Mouse (Mus musculus): ENCODE measurements at regions not wholly inside any gene's neighbourhood (a gene's known extent, or its start where the extent isn't known, plus 50 kb on each side); places are given as distances from the start of the nearest gene placed in this dataset.

GRCm38 (mm10) chr1:186572651-186573050 lies 133.1 kb downstream of the Tgfb2 start:
- no peak overlapping the region for H3K4me3 ChIP-seq (ENCODE audit: control insufficient read depth in 1 of 2, insufficient read depth in 1 of 2, low read depth in 2 of 2, low read length in 2 of 2)

GRCm38 (mm10) chr1:186572092-186572491 lies 133.7 kb downstream of the Tgfb2 start:
- H3K79me2 ChIP-seq (ENCODE audit: control insufficient read depth, insufficient read depth, low read length, poor library complexity) = no peaks in the 10 kb centered on the region
- H3K9me3 ChIP-seq (replicated peaks; ENCODE audit: insufficient read depth, low read length) = no peaks in the 10 kb centered on the region
- H3K36me3 ChIP-seq (ENCODE audit: control insufficient read depth in 1 of 2, insufficient read depth in 2 of 2, low read length in 2 of 2) = no peaks in the 10 kb centered on the region
- DNase-seq (ENCODE audit: low read depth, low spot score) = no peak
- no peak overlapping the region for H3K9ac ChIP-seq (ENCODE audit: control insufficient read depth, low read depth, low read length, poor library complexity, severe bottlenecking)
- H3K4me3 ChIP-seq (ENCODE audit: control insufficient read depth in 1 of 2, insufficient read depth in 1 of 2, low read depth in 2 of 2, low read length in 2 of 2) = no peak overlapping the region
- no peak for TF ChIP-seq MXI1 (IDR thresholded peaks at IDR 0.05; ENCODE audit: low read depth, low read length)
- no peak for TF ChIP-seq TCF12 (IDR thresholded peaks at IDR 0.05; ENCODE audit: low read depth, low read length)
- no peak for TF ChIP-seq USF2 (IDR thresholded peaks at IDR 0.05; ENCODE audit: borderline replicate concordance in 1 of 2, insufficient read depth in 1 of 2, low read depth in 1 of 2, low read length in 2 of 2)
- TF ChIP-seq SIN3A (IDR thresholded peaks at IDR 0.05; ENCODE audit: low read length) = no peak
- no peak for TF ChIP-seq KAT2A (conservative IDR thresholded peaks at IDR 0.05; ENCODE audit: low read depth, low read length)
- TF ChIP-seq GATA1 (IDR thresholded peaks at IDR 0.05; ENCODE audit: low read depth, low read length) = no peak
- TF ChIP-seq UBTF (IDR thresholded peaks at IDR 0.05; ENCODE audit: borderline replicate concordance, insufficient read depth, low read depth, low read length) = no peak
- TF ChIP-seq RAD21 (IDR thresholded peaks at IDR 0.05; ENCODE audit: low read depth, low read length) = no peak
- H3K27me3 ChIP-seq (ENCODE audit: control insufficient read depth in 1 of 2, insufficient read depth in 2 of 2, low read length in 2 of 2) = no peaks in the 10 kb centered on the region
- no peak overlapping the region for H3K27ac ChIP-seq (ENCODE audit: control insufficient read depth, low read depth, low read length)
- no peaks in the 10 kb centered on the region for H3K4me1 ChIP-seq (ENCODE audit: control insufficient read depth in 1 of 2, insufficient read depth in 2 of 2, low read length in 2 of 2)

More at GRCm38 (mm10) chr1:186572651-186573050, 133.1 kb downstream of the Tgfb2 start:
- Histone ChIP-seq H3K27ac (ENCODE audit: control insufficient read depth, low read depth, low read length) (no peak overlapping the region), H3K36me3 (ENCODE audit: control insufficient read depth in 1 of 2, insufficient read depth in 2 of 2, low read length in 2 of 2) (no peaks in the 10 kb centered on the region), H3K79me2 (ENCODE audit: control insufficient read depth, insufficient read depth, low read length, poor library complexity) (no peaks in the 10 kb centered on the region), H3K4me1 (ENCODE audit: control insufficient read depth in 1 of 2, insufficient read depth in 2 of 2, low read length in 2 of 2) (no peaks in the 10 kb centered on the region), H3K9ac (ENCODE audit: control insufficient read depth, low read depth, low read length, poor library complexity, severe bottlenecking) (no peak overlapping the region), H3K27me3 (ENCODE audit: control insufficient read depth in 1 of 2, insufficient read depth in 2 of 2, low read length in 2 of 2) (no peaks in the 10 kb centered on the region), H3K9me3 (replicated peaks; ENCODE audit: insufficient read depth, low read length) (no peaks in the 10 kb centered on the region)
- DNase-seq (ENCODE audit: low read depth, low spot score) = no peak
- TF ChIP-seq NRF1 (IDR thresholded peaks at IDR 0.05; ENCODE audit: insufficient read depth, low read depth, low read length, poor library complexity, severe bottlenecking) (no peak), ELF1 (IDR thresholded peaks at IDR 0.05; ENCODE audit: low read depth, low read length) (no peak), MAFK (IDR thresholded peaks at IDR 0.05; ENCODE audit: borderline replicate concordance, low read depth, low read length) (no peak), ZNF384 (IDR thresholded peaks at IDR 0.05; ENCODE audit: low read depth, low read length) (no peak), CTCF (IDR thresholded peaks at IDR 0.05 in 2 of 3, conservative IDR thresholded peaks at IDR 0.05 in 1 of 3; ENCODE audit: control insufficient read depth in 1 of 3, insufficient read depth in 1 of 3, low read depth in 2 of 3, low read length in 3 of 3, poor library complexity in 1 of 3, severe bottlenecking in 1 of 3) (no peak), TAL1 (IDR thresholded peaks at IDR 0.05; ENCODE audit: low read length) (no peak), POLR2A (IDR thresholded peaks at IDR 0.05; ENCODE audit: control insufficient read depth in 1 of 2, insufficient read depth in 1 of 2, low read depth in 1 of 2, low read length in 2 of 2, poor library complexity in 1 of 2) (no peak), SMC3 (IDR thresholded peaks at IDR 0.05; ENCODE audit: low read depth, low read length) (no peak), MAX (IDR thresholded peaks at IDR 0.05; ENCODE audit: low read length) (no peak), MAZ (IDR thresholded peaks at IDR 0.05; ENCODE audit: low read depth, low read length) (no peak), SIN3A (IDR thresholded peaks at IDR 0.05; ENCODE audit: low read length) (no peak), HCFC1 (IDR thresholded peaks at IDR 0.05; ENCODE audit: low read depth, low read length) (no peak), UBTF (IDR thresholded peaks at IDR 0.05; ENCODE audit: borderline replicate concordance, insufficient read depth, low read depth, low read length) (no peak), BHLHE40 (IDR thresholded peaks at IDR 0.05; ENCODE audit: borderline replicate concordance, low read depth, low read length) (no peak), GABPA (IDR thresholded peaks at IDR 0.05; ENCODE audit: low read depth, low read length) (no peak)

All from MEL (cell line).